Mouse (Mus musculus): ENCODE measurements around the gene 2810459M11Rik.
A peak's percentile ranks its signal among the peaks of the same experiment; 100 is the strongest.

Gene 2810459M11Rik

DNA sequence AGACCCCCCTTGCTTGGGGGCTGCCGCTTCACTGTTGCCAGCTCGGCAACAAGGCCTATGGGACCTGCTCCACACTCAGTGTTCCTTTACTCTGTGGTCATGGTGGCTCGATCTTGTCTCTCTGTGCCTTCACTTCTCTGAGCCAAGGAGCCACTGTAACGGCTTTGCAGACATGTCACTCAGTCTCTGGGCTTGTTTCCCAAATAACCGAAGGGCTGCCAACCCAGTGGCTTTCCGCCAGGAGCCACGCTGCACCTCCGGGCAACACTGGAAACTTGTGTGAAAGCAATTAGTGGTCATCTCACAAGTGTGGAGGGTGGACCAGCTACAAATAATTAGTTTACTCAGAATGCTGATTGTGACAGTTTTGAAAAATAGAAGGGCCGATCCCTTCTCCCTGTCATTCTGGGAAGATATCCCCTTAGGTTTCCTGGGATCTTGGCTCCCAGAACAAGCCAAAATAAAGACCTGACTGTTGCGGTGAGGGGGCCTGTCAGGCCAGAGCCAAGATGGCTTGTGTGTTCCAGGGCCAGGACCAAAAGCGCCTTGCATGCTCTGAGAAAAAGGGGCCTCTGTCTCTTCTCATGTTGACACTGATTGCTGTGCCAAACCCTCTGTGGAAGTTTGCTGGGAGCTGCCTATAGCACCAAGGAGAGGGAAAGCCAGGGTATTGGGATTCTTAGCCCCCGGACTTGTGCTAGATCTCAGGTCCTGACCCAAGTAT is 7.7 kb downstream of the 2810459M11Rik start:
- no peak for DNase-seq (ENCODE audit: low read depth, low spot score)

DNA sequence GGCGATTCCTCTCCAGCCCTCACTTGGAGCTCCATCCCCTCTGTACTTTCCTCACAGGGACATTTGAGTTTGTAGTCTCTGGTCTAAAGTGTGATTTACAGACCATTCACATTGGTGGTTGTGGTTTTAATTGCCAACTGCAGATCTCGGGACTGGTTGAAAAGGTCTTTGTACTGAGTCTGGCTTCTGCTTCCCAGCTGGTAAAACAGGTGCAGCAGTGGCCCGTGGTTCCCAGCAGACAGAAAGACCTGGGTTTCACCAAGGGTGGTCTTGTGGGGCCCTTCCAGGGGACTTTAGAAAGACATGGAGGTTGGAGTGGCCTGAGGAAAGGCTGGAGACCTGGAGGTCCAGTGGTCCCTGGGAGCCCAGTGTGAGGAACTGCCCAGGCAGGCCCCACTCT is 9.3 kb downstream of the 2810459M11Rik start:
- DNase-seq (ENCODE audit: low read depth, low spot score), result no peak

DNA sequence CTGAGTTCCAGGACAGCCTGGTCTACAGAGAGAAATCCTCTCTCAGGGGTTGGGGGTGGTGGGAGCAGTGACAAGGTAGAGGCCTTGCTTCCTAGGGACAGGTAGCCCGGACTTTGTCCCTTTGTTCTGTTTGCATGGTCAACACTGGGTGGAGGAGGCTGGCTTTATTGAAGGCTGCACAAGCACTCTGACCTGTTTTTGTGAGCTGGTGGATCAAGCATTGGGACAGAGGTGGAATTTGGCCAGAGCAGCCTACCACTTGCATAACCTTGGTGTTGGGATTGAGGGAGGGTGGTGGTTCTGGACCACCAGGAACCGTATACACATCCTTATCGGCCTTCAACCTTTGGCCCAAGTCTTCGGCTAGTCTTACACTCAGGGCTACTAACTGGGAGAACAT is 10.6 kb downstream of the 2810459M11Rik start:
- DNase-seq (ENCODE audit: low read depth, low spot score), result no peak

DNA sequence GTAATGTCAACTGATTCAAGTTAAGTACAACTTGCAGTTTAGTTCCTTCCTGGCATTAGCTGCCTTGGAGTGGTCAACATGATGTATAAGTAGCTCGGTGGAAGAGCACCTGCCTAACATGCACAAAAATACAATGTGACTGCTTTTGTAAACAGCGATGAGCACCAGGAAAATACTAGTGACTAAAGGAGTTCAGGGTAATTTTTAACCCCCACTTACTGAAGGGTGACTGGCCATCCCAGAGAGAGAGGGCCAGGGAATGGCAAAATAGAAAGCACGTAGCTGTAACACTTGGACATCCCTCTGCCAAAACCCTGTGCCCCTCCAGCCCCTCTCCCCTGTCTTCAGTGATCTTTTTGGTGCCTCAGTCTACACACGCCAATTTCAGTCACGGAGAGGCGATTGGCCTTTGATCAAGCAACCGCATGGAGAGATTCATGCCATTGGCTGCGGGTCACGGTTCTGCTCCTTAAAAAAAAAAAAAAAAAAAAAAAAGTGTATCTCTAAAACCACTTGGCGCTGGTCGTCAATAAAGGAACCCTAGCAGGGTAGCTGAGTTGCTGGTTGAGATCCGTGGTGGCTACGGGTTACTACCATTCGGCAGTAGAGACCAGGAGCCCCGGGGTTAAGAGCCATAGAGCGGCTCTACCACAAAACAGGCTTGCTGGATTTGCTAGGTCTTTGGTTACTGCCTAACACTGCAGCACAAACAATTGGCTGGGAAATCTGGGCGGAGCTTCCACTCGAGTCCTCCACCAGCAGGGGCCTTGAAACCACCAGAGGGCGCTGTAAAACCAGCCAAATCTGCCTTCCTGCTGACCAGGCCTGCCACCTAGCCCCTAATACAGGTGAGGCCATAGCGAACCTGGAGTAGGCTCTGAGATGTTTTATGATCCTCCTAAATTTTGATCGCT is 13.4 kb downstream of the 2810459M11Rik start:
- DNase-seq (ENCODE audit: low read depth, low spot score), result peak; percentile 93

DNA sequence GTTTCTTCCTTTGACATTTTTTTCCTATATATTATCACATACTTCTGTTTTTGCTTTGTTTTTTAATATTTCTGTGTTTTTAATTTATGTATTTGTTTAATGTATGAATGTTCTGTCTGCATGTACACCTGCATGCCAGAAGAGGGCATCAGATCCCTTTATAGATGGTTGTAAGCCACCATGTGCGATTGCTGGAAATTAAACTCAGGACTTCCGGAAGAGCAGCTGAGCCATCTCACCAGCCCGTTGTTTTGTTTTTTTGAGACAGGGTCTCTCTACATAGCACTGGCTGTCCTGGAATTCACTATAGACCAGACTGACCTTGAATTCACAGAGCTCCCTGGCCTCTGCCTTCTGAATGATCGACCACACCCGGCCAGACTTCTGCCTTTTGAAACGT is 16.9 kb downstream of the 2810459M11Rik start:
- peak; percentile 42 for DNase-seq (ENCODE audit: low read depth, low spot score)

DNA sequence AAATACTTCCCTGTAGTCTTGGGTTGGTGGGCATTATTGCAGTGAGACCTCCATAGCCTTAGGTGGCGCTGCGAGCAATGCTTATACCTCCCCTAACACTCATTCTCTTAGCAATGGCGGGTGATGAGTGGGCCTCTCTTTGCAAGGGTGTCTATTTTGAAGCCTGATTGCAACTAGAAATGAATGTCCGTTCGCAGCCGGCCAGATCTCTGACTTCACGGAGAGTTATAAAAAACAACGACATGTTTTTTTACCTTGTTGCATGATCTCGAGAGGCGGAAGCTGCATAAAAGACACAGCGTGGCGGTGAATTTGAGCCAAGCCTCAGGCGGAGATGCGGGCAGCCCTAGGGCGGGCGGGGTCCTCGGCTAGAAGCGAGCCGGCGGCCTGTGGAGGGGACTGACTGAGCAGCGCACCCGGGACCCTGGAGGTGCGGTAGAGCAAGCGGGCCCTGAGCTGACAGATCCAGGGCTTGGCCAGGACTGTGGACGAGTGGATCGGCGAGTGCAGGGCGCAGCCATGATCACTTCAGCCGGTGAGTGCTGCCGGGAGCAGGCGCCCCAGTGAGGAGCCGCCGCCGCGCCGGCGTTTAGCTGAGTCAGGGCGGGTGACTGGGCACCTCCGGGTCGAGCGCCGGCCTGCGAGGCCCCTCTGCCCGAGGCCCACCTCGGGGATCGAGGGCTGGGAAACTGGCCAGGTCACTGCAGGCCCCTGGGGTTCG is 18.8 kb downstream of the 2810459M11Rik start, which contains the start of gene Psmd1:
Gene Psmd1 (plus strand): TSS at position 117 of the 721 bp plus-strand sequence.
- DNase-seq (ENCODE audit: low read depth, low spot score), result peak; percentile 94

DNA sequence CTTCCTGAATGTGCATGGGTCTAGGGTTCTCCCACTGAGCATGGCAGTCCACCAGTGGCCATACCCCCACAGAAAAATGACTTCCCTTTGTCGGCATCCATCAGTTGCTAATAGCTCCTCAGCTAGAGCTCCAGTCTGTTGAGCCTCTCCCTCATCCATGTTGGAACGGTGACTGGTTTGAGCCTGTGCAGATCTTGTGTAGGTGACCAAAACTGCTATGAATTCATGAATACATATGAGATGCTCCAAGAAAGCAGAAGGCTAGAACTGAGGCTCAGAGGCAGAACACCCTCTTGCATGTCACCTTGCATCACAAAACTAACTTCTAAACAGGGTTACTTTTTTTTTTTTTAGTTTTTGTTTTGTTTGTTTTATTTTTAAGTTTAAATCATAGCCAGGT is 30.9 kb downstream of the 2810459M11Rik start:
- no peak for DNase-seq (ENCODE audit: low read depth, low spot score)

DNA sequence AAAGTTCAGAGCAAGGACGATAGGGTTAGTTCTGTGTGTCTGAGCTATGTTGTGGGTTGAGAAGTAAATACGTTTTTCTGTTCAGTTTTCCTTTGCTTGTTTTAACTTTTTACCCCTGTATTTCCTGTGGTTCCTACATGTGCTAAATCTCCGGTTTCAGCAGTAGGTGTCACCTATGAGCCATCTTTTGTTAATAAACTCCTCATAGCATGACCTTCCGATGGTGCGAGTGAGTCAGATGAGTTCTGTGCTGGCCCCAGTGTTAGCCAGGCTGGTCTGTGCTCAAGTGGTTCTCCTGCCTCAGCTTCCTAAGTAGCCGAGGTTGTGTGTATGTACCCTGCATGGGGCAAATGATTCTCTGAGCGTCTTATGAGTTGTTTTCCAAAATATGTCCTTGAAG is 48.8 kb downstream of the 2810459M11Rik start:
- DNase-seq (ENCODE audit: low read depth, low spot score), result peak; percentile 3

DNA sequence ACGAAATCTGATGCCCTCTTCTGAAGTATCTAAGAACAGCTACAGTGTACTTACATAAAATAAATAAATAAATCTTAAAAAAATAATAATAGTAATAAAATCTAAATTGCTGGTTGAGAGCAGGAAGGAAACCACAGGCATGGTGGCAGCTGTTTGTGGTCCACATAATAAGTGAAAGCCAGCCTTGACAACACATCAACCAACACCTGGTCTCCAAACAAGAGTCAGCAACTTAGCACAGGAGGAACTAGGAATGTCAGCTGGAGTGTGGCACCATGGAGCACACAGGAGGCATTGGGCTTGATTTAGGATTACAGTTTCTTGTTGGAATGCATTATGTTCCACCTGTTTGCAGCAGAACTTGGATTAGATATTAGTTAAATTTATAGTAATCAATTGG is 59.4 kb downstream of the 2810459M11Rik start:
- DNase-seq (ENCODE audit: low read depth, low spot score), result no peak
